Mouse (Mus musculus) bone marrow macrophage, adult 2 months (primary cell): ENCODE results near the gene Tango6. TPM values are rescaled to one million over a fixed set of nuclear protein-coding genes. Genes with fewer than 3 reads are reported as not detected.
A peak's percentile ranks its signal among the peaks of the same experiment; 100 is the strongest.

ENCODE experiments used
- H3K27ac ChIP-seq: 2 replicates; pipeline ENCODE4 v1.5.1; 2012; ENCODE audit warnings: low read depth, low read length; ENCODE audit not compliant: insufficient read depth
- H3K4me1 ChIP-seq: 2 replicates; pipeline ENCODE4 v1.6.1; 2012; ENCODE audit warnings: low read length; ENCODE audit not compliant: control insufficient read depth, insufficient read depth
- H3K4me3 ChIP-seq: 2 replicates; pipeline ENCODE4 v1.5.1; 2012; ENCODE audit warnings: mild to moderate bottlenecking, low read length, moderate library complexity; ENCODE audit not compliant: insufficient read depth
- CTCF ChIP-seq: IDR thresholded peaks from 2 replicates; pipeline ENCODE4 v1.5.1; 2012; ENCODE audit warnings: low read depth, mild to moderate bottlenecking, low read length, moderate library complexity
- POLR2A ChIP-seq: IDR thresholded peaks from 2 replicates; pipeline ENCODE4 v1.6.1; 2012; ENCODE audit warnings: mild to moderate bottlenecking, low read depth, low read length, borderline replicate concordance
- polyA plus RNA-seq: library from polyadenylated mRNA; stranded (reverse); fragments of >200 nt; gene quantifications from 2 replicates; pipeline ENCODE4 v1.2.4, GENCODE M21; 2012; ENCODE audit not compliant: missing spikeins, insufficient read depth, insufficient read length

The Tango6 gene
- polyA plus RNA-seq, 1 experiment = 1.1 TPM

DNA sequence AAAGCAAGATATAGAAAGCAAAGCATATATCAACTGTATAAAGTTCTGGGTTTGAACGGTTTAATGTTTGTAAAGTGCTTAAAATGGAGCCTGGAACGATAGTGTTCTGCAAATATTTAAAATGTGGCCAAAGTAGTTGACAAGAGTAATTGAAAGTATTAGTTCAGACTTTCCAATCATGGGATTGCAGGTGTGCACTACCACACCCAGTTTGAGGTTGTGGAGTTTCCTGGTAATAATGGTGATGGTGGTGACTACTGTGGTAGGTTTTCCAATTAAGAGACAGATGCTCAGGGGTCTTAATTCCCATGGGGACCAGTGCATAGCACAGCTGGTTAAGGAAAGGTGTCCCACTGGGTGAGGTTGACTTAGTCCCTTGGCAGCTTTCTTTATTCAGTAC lies 36.7 kb upstream of the Tango6 start:
- TF ChIP-seq POLR2A = no peak
- TF ChIP-seq CTCF = no peak
- Histone ChIP-seq H3K4me1 (no peaks in the 10 kb centered on the region), H3K27ac (no peak overlapping the region), H3K4me3 (no peak overlapping the region)

GRCm38 (mm10) chr8:106646731-106647130 lies 36.1 kb upstream of the Tango6 start:
- TF ChIP-seq CTCF (no peak), POLR2A (no peak)
- no peak overlapping the region for H3K27ac ChIP-seq

DNA sequence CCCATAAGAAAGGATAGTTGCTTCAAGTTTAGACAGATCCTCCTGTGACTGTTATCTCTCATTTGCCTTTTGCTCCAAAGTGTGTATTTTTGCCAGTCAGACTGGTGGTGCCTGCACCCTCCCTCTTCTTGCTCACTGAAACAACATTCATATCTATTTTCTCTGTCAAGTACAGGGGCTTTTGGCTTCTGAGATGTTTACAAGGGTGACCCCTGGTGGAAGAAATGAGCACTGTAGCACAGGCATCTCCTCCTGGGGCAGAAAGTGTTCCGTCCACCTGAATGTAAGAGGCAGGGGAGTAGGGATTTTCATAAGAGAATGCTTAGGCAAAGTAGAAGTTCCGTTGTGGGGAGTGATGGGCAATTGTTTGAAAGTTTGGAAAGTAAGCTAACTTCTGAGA lies 35.5 kb upstream of the Tango6 start:
- TF ChIP-seq CTCF (peak; percentile 43), POLR2A (no peak)
- no peak overlapping the region for H3K4me3 ChIP-seq
- no peaks in the 10 kb centered on the region for H3K4me1 ChIP-seq

More at GRCm38 (mm10) chr8:106646731-106647130, 36.1 kb upstream of the Tango6 start:
- H3K4me1 ChIP-seq = no peaks in the 10 kb centered on the region
- H3K4me3 ChIP-seq = no peak overlapping the region

DNA sequence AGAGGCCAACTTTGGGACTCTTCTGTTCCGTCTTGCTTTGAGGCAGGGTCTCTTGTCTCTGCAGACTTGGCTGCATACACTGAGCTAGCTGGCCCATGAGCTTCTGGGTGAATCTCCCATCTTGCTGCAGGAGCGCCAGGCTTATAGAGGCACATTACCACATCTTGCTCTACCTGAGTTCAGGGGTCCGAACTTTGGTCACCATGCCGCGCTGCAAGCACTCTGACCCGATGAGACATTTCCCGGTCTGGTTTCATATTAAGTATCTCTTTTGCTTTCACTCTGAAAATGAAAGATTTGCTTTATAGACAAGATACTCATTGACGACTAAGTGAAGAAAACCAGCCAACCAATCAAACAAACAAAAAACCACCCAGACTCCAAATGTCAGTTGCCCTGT lies 34.4 kb upstream of the Tango6 start:
- Histone ChIP-seq H3K27ac (no peak overlapping the region), H3K4me3 (no peak overlapping the region), H3K4me1 (no peaks in the 10 kb centered on the region)
- TF ChIP-seq CTCF = no peak
- no peak for TF ChIP-seq POLR2A

More for the DNA sequence above, 35.5 kb upstream of the Tango6 start:
- no peak overlapping the region for H3K27ac ChIP-seq

- no peak for TF ChIP-seq CTCF
- no peak for TF ChIP-seq POLR2A
- Histone ChIP-seq H3K4me1 (no peaks in the 10 kb centered on the region), H3K27ac (no peak overlapping the region), H3K4me3 (no peak overlapping the region)
Measured at GRCm38 (mm10) chr8:106651994-106652393, 30.9 kb upstream of the Tango6 start.

- TF ChIP-seq CTCF (no peak), POLR2A (no peak)
- no peak overlapping the region for H3K27ac ChIP-seq
- H3K4me1 ChIP-seq = no peaks in the 10 kb centered on the region
- no peak overlapping the region for H3K4me3 ChIP-seq
Measured at GRCm38 (mm10) chr8:106656046-106656445, 26.8 kb upstream of the Tango6 start.

GRCm38 (mm10) chr8:106672786-106673185 lies 10.1 kb upstream of the Tango6 start:
- H3K27ac ChIP-seq = no peak overlapping the region
- TF ChIP-seq POLR2A (no peak), CTCF (no peak)
- no peaks in the 10 kb centered on the region for H3K4me1 ChIP-seq
- H3K4me3 ChIP-seq = no peak overlapping the region

DNA sequence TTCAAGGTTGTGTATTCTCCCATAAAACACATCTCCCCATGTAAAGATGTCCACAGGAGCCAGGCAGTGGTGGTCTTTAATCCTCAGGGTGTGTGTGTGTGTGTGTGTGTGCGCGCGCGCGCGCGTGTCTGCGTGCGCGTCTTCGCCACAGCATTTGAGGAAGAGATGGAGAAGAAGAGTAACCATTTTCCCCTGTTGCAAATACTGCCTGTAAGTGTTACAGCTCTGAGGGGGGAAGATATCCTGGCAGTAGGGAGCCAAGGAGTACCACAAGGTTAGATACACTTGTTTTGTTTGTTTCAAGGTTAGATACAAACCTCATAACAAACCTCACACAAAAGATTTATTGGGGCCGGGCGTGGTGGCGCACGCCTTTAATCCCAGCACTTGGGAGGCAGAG lies 8.6 kb upstream of the Tango6 start:
- Histone ChIP-seq H3K27ac (no peak overlapping the region), H3K4me1 (no peaks in the 10 kb centered on the region), H3K4me3 (no peak overlapping the region)
- no peak for TF ChIP-seq POLR2A
- TF ChIP-seq CTCF = no peak

DNA sequence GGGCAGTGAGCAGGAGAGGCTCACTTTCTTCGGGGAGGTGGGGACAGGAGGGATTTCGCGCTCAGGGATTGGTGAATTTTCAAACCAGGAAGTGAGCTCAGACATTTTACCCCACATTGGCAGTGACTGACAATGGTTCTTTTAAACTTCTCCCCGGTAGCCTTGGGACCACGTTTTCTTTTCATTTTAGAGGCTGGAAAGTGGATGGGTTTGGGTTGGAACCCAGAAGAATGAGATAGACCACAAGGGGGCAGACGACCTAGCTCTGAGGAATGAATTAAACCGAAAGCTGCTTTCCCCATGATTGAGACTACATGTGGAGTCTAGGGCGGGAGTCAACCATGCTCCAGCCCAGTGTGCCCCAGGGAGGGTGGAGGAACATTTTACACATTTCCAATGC lies 8.0 kb upstream of the Tango6 start:
- Histone ChIP-seq H3K4me1 (no peaks in the 10 kb centered on the region), H3K4me3 (no peak overlapping the region)
- TF ChIP-seq CTCF (no peak), POLR2A (no peak)

GRCm38 (mm10) chr8:106684387-106684786 lies 1.5 kb downstream of the Tango6 start:
- TF ChIP-seq POLR2A (no peak), CTCF (no peak)
- Histone ChIP-seq H3K4me1 (peaks cover 7% of the 10 kb centered on the region; the same call in 1 of the 2 replicates), H3K27ac (no peak overlapping the region)

More for the DNA sequence above, 8.0 kb upstream of the Tango6 start:
- H3K27ac ChIP-seq = no peak overlapping the region

GRCm38 (mm10) chr8:106687479-106687878 lies 4.6 kb downstream of the Tango6 start:
- Histone ChIP-seq H3K4me1 (peaks cover 7% of the 10 kb centered on the region; the same call in 1 of the 2 replicates), H3K27ac (no peak overlapping the region), H3K4me3 (no peak overlapping the region)
- TF ChIP-seq POLR2A (no peak), CTCF (no peak)

More at GRCm38 (mm10) chr8:106684387-106684786, 1.5 kb downstream of the Tango6 start:
- no peak overlapping the region for H3K4me3 ChIP-seq
